Mouse (Mus musculus) midbrain, embryonic 12.5 days (tissue): Measurements from ENCODE around the gene Nrap. TPM values are rescaled to one million over a fixed set of nuclear protein-coding genes. Genes with fewer than 3 reads are reported as not detected.

ENCODE experiments used
- ATAC-seq: fragments of 200-750 bp; cut with Nextera tagmentation; 2 replicates; pipeline ENCODE4 v1.8.0; 2017; ENCODE audit warnings: low read depth, moderate TSS enrichment, moderate library complexity; ENCODE audit not compliant: low FRiP score
- H3K27ac ChIP-seq: fragments of 300-500 bp; sonication (generic); replicated peaks from 2 replicates; pipeline ENCODE4 v1.5.1; 2016; ENCODE audit warnings: mild to moderate bottlenecking
- H3K27me3 ChIP-seq: fragments of 300-500 bp; sonication (generic); 2 replicates; pipeline ENCODE4 v1.6.1; 2016; ENCODE audit warnings: mild to moderate bottlenecking
- H3K36me3 ChIP-seq: fragments of 300-500 bp; sonication (generic); 2 replicates; pipeline ENCODE4 v1.6.1; 2016
- H3K4me1 ChIP-seq: fragments of 300-500 bp; sonication (generic); 2 replicates; pipeline ENCODE4 v1.6.1; 2016
- H3K4me2 ChIP-seq: fragments of 300-500 bp; sonication (generic); replicated peaks from 2 replicates; pipeline ENCODE4 v1.6.1; 2016; ENCODE audit warnings: mild to moderate bottlenecking, moderate library complexity
- H3K4me3 ChIP-seq: fragments of 300-500 bp; sonication (generic); 2 replicates; pipeline ENCODE4 v1.5.1; 2016; ENCODE audit warnings: mild to moderate bottlenecking
- H3K9ac ChIP-seq: fragments of 300-500 bp; sonication (generic); replicated peaks from 2 replicates; pipeline ENCODE4 v1.6.1; 2016; ENCODE audit warnings: mild to moderate bottlenecking, moderate library complexity
- H3K9me3 ChIP-seq: fragments of 300-500 bp; sonication (generic); 2 replicates; pipeline ENCODE4 v1.6.1; 2016; ENCODE audit warnings: mild to moderate bottlenecking
- WGBS: fragments of 180-500 bp; shearing (Covaris S2); methylation state at CpG from one replicate; pipeline ENCODE4 v1.1.7; 2016; 5-methylcytosine and 5-hydroxymethylcytosine counted together
- polyA plus RNA-seq: library from polyadenylated mRNA; unstranded; fragments of >200 nt; fragmentation: Nextera tagmentation; extraction: Ambion mirVana; gene quantifications from 2 replicates; pipeline ENCODE4 v1.2.1, GENCODE M21; 2016

Gene Nrap
- polyA plus RNA-seq, 1 experiment from 2014 or later = 0.28 TPM

DNA sequence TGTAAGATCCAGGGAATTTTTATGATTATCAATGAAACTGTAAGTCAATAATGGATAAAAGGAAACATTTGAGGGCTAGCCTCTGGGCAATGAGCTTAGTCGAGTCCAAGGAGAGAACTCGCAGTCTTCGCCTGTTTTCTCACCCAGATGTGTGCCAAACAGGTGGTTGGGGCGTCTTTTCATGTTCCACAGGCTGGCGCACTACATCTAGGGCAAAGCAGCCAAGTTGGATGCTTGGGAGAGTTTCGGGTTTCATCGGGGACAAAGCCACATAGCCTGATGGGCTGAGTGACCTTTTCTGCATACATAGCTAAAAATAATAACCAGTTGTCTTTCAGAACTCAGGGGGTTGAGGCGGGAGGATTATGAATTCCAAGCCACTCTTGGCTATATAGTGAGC lies 100.2 kb downstream of the Nrap start:
- 89% methylated on average over 8 of the region's 8 CpGs for WGBS
- H3K27me3 ChIP-seq = no peaks in the 10 kb centered on the region
- ATAC-seq = no peak
- H3K4me1 ChIP-seq = peaks cover 1% of the 10 kb centered on the region
- no peak overlapping the region for H3K4me3 ChIP-seq
- no peaks in the 10 kb centered on the region for H3K9me3 ChIP-seq
- no peaks in the 10 kb centered on the region for H3K36me3 ChIP-seq
- H3K9ac ChIP-seq = no peak overlapping the region
- no peak overlapping the region for H3K4me2 ChIP-seq
- no peak overlapping the region for H3K27ac ChIP-seq

DNA sequence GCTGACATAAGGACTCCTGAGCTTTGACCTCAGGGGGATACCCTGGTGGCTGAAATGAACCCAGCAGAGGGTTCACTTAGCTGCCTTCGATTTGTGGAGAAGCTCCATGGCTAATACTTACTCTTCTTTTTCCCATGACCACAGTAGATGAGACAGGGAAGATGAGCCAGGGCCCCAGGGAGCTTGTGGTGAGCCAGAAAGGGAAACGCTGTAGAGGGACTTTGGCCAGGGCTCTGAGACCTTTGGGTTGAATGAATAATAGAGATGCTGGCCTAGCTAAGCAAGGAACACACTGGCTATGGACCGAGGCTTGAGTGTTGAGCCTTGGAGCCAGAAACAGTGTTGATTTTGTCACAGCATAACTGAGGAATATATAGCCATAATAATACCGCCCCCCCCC lies 101.4 kb downstream of the Nrap start:
- no peaks in the 10 kb centered on the region for H3K4me1 ChIP-seq

GRCm38 (mm10) chr19:56287580-56288367 lies 102.1 kb downstream of the Nrap start:
- WGBS = 85% methylated on average over 15 of the region's 15 CpGs
- no peak for ATAC-seq
- Histone ChIP-seq H3K4me2 (no peak overlapping the region), H3K36me3 (no peaks in the 10 kb centered on the region), H3K27ac (no peak overlapping the region), H3K27me3 (no peaks in the 10 kb centered on the region), H3K9ac (no peak overlapping the region), H3K4me3 (no peak overlapping the region), H3K4me1 (no peaks in the 10 kb centered on the region), H3K9me3 (no peaks in the 10 kb centered on the region)

More for the DNA sequence above, 101.4 kb downstream of the Nrap start:
- H3K4me3 ChIP-seq = no peak overlapping the region
- no peak overlapping the region for H3K27ac ChIP-seq
- no peak overlapping the region for H3K9ac ChIP-seq
- no peak for ATAC-seq
- no peak overlapping the region for H3K4me2 ChIP-seq
- H3K9me3 ChIP-seq = no peaks in the 10 kb centered on the region
- no peaks in the 10 kb centered on the region for H3K36me3 ChIP-seq
- H3K27me3 ChIP-seq = no peaks in the 10 kb centered on the region
- 81% methylated on average over 4 of the region's 4 CpGs for WGBS

- H3K4me1 ChIP-seq = no peaks in the 10 kb centered on the region
- no peak within 1 kb of the TSS for H3K27ac ChIP-seq
- no peak for ATAC-seq
- WGBS = 90% methylated on average over 7 of the region's 7 CpGs
- H3K9ac ChIP-seq = no peak within 1 kb of the TSS
- no peaks in the 10 kb centered on the region for H3K9me3 ChIP-seq
- no peaks in the 10 kb centered on the region for H3K36me3 ChIP-seq
- no peak within 1 kb of the TSS for H3K4me2 ChIP-seq
- no peak within 1 kb of the TSS for H3K4me3 ChIP-seq
- H3K27me3 ChIP-seq = no peaks in the 10 kb centered on the region
Measured at GRCm38 (mm10) chr19:56286866-56287265, 103.0 kb downstream of the Nrap start, which contains the start of gene Habp2. Gene Habp2, plus strand, starts transcription at chr19:56287137.

DNA sequence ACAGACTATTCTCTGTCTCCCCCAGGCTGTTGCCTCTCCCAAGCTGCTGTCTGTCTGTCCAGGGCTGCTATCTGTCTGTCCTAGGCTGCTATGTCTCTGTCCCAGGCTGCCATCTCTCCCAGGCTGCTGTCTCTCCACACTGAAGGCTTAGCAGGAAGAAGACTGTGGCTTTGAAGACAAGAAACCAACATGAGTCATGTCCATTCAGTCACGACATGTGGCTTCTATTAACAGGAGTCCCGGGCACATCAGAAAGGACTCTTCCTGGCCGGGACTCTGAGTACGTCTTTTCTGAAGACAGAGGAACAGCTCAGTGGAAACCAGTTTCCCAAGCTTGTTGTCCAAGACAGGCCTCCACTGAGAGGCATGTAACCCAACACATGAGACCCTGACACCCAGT lies 104.6 kb downstream of the Nrap start:
- no peaks in the 10 kb centered on the region for H3K9me3 ChIP-seq

DNA sequence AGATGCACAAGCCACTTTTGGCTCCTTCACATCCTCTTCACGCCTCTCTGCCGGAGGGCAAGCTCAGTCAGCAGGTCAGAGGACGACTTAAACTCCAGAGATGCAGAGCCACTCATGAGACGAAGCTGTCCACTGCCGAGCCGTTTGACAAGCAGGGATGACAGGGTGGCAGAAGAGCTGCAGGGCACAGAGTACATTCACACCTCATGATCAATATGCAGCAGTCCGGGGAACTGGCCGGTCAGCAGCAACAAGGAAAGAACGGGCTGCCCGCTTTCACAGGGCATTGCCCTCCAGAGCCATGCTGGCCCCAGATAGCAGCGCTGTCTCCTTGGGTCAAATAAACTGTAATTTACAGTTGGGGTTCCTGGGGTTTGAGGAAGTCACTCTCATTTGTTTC lies 111.5 kb downstream of the Nrap start:
- peaks cover 6% of the 10 kb centered on the region; the same call in 1 of the 2 replicates for H3K27me3 ChIP-seq
- no peak overlapping the region for H3K9ac ChIP-seq
- H3K9me3 ChIP-seq = no peaks in the 10 kb centered on the region
- ATAC-seq = no peak
- no peak overlapping the region for H3K27ac ChIP-seq
- H3K4me2 ChIP-seq = no peak overlapping the region
- H3K4me3 ChIP-seq = no peak overlapping the region
- H3K4me1 ChIP-seq = no peaks in the 10 kb centered on the region
- no peaks in the 10 kb centered on the region for H3K36me3 ChIP-seq
- WGBS = 86% methylated on average over 11 of the region's 11 CpGs

More for the DNA sequence above, 104.6 kb downstream of the Nrap start:
- Histone ChIP-seq H3K4me2 (no peak overlapping the region), H3K27ac (no peak overlapping the region), H3K9ac (no peak overlapping the region), H3K36me3 (no peaks in the 10 kb centered on the region), H3K4me3 (no peak overlapping the region), H3K27me3 (no peaks in the 10 kb centered on the region; the same call in 1 of the 2 replicates), H3K4me1 (no peaks in the 10 kb centered on the region)
- ATAC-seq = no peak
- WGBS = 81% methylated on average over 4 of the region's 4 CpGs

- Histone ChIP-seq H3K36me3 (no peaks in the 10 kb centered on the region), H3K4me2 (no peak overlapping the region), H3K4me3 (no peak overlapping the region), H3K27ac (no peak overlapping the region), H3K4me1 (no peaks in the 10 kb centered on the region), H3K9ac (no peak overlapping the region), H3K9me3 (no peaks in the 10 kb centered on the region), H3K27me3 (peaks cover 6% of the 10 kb centered on the region; the same call in 1 of the 2 replicates)
- 76% methylated on average over 4 of the region's 4 CpGs for WGBS
- ATAC-seq = no peak
Measured at GRCm38 (mm10) chr19:56277951-56278350, 111.9 kb downstream of the Nrap start.

DNA sequence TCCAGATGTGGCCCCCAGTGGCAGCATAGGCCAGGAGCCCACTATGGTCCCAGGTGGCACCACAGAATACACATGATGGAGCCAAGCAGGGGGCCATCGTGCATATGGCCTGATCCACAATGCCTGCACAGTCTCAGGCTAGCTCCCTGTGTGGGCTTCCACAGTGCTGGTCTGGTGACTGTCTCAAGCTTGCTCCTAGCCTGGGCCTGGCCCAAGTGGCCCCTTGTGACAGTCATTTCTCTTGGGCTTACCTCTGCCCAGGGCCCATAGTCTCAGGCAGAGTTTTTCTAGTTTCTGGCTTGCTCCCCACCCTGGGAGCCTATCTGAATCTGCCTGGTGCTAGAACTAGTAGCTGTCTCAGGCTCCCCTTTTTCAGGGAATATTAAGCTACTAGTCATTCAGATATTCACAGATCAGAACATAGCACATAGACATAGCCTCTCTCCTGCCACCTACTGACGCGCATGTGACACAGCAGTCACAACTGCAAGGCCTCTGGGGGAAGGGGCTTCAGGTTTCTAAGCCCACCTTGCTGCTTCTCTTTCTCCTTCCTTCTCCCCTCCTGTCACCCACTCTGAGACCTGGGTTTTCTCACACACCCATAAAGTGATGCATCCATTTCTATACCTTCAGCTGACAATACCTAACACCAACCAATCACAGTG lies 112.6 kb downstream of the Nrap start:
- Histone ChIP-seq H3K36me3 (no peaks in the 10 kb centered on the region), H3K4me1 (no peaks in the 10 kb centered on the region), H3K4me2 (no peak overlapping the region), H3K27ac (no peak overlapping the region), H3K9me3 (no peaks in the 10 kb centered on the region), H3K4me3 (no peak overlapping the region), H3K27me3 (peaks cover 6% of the 10 kb centered on the region; the same call in 1 of the 2 replicates), H3K9ac (no peak overlapping the region)
- ATAC-seq = no peak
- WGBS = 61% methylated on average over 3 of the region's 3 CpGs

DNA sequence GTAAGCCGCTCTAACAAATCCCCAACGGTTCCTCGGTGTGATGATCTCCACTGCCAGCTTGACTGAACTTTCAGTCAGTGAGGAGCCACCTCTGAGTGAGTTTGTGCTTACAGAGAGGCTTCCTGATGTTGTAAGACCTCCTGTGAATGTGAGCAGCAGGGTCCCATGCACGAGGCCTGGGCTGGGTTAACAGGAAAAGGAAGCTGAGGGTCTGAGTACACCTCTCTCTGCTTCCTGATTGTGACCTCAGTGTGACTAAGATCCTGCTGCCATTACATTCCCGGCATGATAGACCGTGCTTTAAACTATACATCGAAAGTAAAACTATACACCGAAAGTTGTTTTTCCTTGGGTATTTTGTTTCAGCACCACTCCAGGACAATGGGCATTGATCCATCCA lies 117.8 kb downstream of the Nrap start:
- H3K4me3 ChIP-seq = no peak overlapping the region
- H3K4me2 ChIP-seq = no peak overlapping the region
- no peak overlapping the region for H3K27ac ChIP-seq
- no peaks in the 10 kb centered on the region for H3K4me1 ChIP-seq
- H3K9me3 ChIP-seq = no peaks in the 10 kb centered on the region
- WGBS = 87% methylated on average over 8 of the region's 8 CpGs
- peaks cover 4% of the 10 kb centered on the region; the same call in 1 of the 2 replicates for H3K27me3 ChIP-seq
- H3K36me3 ChIP-seq = no peaks in the 10 kb centered on the region
- ATAC-seq = no peak
- no peak overlapping the region for H3K9ac ChIP-seq

Other genes with a start within 250 kb of the Nrap start
- 0.13 TPM in 1 of 2 replicates, not detected in the other for gene Habp2, start 102.9 kb downstream of the Nrap start, polyA plus RNA-seq
- gene Casp7, start 7.1 kb upstream of the Nrap start, polyA plus RNA-seq = 13.1 and 15.8 TPM in 2 replicates
- gene Plekhs1, start 71.6 kb upstream of the Nrap start, polyA plus RNA-seq = 0.17 TPM in 1 of 2 replicates, not detected in the other
- 16.3 and 18.4 TPM in 2 replicates for gene Dclre1a, start 158.2 kb upstream of the Nrap start, polyA plus RNA-seq
- gene Nhlrc2, start 158.2 kb upstream of the Nrap start, polyA plus RNA-seq = 15.5 and 17.0 TPM in 2 replicates